Mouse (Mus musculus): ENCODE measurements around the gene Tmem41b.

Tmem41b gene

DNA sequence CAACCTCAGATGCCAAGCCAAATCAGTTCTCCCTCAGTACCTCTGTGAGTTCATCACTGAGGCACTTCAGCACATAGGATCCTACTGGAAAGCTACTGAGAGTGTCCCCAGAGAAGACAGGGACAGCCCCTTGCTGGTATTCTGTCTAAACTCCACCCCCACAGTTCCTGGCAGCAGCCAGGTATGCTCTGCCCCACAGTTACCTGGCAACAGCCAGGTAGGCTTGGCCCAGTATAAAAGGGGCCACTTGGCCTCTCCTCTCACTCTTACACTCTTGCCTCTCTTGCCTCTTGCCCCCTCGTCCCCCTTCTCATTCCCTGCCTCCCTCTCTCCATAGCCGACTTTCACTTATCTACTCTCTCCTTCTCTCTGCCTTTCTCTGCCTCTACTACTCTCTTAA, 61.8 kb downstream of the Tmem41b start:
- no peak for DNase-seq (ENCODE audit: low read depth, low spot score)

- no peak for DNase-seq (ENCODE audit: low read depth, low spot score)
Measured at GRCm38 (mm10) chr7:109922889-109923288, 63.8 kb downstream of the Tmem41b start.
